Mouse (Mus musculus) adrenal gland, postnatal 14 days (tissue): ENCODE measurements around the gene Slc2a5. TPM values are rescaled to one million over a fixed set of nuclear protein-coding genes. Genes with fewer than 3 reads are reported as not detected.
A peak's percentile ranks its signal among the peaks of the same experiment; 100 is the strongest.

Source experiments
- DNase-seq: peaks from one replicate; pipeline ENCODE4 v3.0.0; 2021; ENCODE audit warnings: mixed read lengths
- long read RNA-seq, 2 experiments: library from polyadenylated mRNA; stranded (forward); transcript quantifications; one replicate each; pipeline ENCODE4 v2.0.0; 2021
- total RNA-seq: library from RNA; stranded (reverse); gene quantifications from 2 replicates; pipeline ENCODE4 v1.2.3, GENCODE M21; 2021

The Slc2a5 gene
- total RNA-seq, result 0.30 and 0.48 TPM in 2 replicates
- long read RNA-seq, experiment 1, result 0 reads
- long read RNA-seq, experiment 2, result 0 reads

DNA sequence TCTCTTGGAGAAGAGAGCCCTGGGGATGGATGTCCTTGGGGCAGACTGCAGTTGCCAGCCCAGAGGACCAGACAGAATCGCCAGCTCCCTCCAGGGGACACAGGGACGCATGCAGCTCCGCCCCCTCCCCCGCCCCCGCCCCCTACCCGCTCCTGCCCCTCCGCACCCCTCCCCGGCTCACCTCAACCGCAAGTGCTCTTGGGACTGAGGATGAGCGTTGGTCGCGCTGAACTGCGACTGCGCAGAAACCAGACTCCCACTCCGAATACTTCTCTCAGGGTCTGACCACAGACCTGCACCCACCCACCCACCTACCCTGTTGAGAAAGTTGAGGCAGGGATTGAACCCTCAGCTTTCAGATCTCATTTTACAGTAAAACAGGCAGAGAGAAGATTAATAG is at the start of gene Slc2a5:
TSS of gene Slc2a5 (plus strand) at position 229 of the 400 bp plus-strand sequence.
- DNase-seq, result peak; percentile 28

DNA sequence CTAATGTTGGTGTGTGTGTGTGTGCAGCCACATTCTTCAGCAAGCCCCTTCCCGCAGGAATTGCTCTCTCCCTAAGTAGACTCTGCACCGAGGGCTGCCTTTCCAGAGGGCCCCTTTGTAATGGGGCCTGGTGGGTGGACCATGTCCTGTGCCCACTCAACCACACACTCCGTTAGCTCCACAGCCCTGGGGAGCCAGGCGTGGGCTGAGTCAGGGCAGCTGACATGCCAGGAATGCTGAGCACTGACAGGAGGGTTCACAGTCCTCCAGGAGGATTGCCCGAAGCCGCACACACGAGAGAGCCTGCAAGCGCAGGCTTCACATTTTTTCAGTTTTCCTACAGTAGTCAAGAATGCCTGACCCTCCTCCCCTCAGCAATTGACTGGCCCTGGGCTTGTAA is 48.9 kb upstream of the Slc2a5 start:
- DNase-seq, result no peak

DNA sequence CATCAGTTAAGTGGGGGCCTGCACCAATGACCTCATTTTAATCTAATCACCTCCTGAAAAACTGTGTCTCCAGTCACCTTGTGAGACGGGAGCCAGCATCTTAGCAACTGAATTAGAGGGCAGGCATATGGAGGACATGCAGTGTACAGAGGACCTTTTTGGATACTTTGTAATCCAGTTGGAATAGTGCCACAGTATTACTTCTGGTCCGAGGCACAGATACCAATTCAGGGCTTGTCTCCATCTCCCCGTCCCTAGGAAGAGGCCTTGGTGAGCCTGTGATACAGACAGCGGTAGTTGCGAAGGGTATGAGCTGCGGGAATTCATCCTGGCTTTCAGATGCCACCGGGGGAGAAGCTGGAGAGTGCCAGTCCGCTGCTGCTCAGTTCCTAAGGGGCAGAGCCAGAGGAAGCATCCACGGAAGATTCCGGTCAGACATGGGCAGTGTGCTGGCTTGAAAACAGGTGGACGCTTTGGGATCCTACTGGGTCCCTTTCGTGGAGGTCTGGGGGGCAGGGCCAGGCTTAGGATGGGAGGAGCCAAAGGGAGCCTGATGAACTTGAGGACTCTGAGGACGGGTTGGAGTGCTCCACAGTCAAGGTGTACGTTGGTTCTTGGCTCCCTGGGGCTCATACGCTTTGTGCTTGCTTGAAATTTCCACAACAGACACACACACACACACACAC is 46.5 kb upstream of the Slc2a5 start:
- DNase-seq, result no peak

DNA sequence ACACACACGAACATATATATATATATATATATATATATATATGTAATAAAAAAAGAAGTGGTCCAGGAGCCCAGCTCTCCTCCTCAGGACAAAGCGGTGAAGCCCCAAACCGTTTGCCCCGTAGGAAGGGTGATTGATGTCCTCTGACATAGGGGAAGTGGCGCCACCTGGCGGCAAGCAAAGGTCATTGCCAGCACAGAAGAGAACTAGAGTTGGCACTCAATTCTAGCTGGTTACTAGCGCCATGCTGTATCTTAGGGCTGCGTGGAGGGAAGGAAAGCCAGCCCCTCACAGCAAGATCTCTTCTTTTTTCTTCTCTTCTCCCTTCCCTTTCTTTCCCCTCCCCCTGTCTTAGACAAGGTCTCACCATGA is 46.0 kb upstream of the Slc2a5 start:
- DNase-seq, result peak; percentile 81

DNA sequence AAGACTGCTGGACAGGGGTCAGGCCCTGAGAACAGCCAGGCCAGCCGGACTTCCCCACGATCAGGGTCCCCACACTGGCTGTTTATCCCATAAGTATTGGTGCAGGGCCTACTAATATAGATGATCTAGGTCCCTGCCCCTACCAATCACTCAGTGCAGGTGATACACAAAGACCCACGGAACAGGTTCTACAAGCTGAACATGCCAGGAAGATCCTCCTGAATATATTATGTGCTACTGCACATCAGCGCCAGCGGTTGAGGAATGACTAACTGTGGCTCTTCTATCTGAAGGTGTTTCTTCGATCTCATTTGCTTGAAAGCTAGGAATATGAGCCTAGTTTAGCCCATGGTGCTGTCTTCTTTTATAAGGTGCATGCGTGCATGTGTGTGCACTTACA is 43.7 kb upstream of the Slc2a5 start:
- DNase-seq, result no peak

DNA sequence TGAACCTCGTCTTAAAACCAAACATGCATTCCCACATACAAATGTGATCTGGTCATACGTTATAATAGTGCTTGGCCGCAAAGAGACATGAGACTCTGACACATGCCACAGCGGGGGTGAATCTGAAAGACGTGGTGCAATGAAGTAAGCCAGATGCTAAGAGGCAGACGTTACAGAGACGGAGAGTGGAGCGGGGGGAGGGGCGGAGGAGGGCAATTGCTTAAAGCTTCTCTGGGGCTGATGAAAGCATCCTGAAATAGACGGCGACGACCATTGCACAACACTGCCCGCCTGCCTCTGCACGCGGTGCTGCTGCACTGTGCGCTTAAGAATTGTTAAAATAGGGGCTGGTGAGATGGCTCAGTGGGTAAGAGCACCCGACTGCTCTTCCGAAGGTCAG is 42.9 kb upstream of the Slc2a5 start:
- DNase-seq, result peak; percentile 44

DNA sequence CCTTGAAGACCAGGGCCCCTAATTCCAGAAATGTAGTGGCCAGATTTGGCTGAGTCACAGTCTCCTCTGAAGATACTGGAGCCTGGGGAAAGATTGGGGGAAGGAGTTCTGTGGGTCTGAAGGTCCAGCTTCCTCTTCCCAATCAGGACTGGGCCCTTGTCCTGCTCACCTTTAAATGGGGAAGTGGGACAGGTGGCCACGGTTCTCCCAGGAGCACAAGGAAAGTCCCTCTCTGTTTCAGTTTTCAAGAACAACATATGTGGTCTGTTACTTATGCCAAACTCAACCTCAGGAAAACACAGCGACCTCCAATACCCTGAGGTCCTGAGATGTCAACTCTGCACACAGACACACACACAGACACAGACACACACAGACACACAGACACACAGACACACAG is 40.4 kb upstream of the Slc2a5 start:
- DNase-seq, result no peak

DNA sequence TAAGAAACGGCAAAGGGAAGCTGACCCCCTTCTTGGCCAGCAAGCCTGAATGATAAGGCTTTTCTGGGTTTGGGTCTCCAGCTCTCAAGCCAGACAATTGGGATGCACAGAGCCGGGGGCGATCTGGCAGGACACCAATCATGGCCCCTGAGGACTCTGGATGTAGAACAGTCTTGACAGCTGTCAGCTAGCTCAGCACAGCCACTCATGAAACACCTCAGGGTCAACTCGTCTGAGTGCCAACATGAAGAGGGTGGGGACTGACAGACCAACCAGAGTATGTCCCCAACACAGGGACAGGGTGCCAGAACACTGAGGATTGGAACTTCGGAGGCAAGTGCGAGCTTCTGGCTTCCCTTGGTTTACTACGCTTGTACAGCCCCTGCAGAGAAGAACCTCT is 39.8 kb upstream of the Slc2a5 start:
- DNase-seq, result no peak

DNA sequence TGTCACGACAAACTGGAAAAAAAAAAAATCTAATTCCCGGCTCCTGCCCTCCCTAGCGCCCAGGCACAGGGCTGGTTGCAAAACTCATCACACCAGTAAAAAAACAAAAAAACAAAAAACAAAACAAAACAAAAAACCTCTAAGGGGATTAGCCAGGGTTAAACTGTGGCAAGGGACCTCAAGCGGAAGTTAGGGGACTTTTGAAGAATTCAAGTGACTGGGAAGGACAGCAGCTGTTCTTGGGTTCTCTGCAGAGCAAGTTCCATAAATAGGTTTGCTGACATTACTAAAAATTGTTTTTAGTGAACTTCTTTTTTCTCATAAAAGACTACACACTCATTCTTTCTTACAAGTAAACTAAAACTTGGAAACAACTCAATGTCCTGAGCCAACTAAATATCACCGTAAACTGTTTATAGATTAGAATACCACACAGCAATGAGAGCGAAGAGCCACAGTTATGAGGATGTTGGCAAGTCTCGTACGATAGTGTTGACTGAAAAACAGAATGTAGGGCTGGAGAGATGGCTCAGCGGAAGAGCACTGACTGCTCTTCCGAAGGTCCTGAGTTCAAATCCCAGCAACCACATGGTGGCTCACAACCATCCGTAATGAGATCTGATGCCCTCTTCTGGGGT is 38.6 kb upstream of the Slc2a5 start:
- DNase-seq, result no peak

DNA sequence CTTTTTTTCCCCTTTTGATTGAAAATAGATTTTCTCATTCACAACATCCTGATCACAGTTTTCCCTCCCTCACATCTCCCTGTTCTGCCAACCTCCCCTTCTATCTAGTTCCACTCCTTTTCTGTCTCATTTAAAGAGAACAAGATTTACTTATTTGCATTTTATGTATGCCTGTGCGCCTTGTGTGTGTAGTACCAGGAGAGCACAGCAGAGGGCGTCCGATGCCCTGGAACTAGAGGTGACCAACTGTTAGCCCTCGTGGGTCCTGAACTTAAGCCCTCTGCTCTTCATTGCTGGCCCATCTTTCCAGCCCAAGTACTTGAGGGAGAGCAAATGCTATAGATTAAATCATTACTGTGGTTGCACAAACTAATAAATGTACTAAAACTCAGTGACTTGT is 33.7 kb upstream of the Slc2a5 start:
- DNase-seq, result no peak

DNA sequence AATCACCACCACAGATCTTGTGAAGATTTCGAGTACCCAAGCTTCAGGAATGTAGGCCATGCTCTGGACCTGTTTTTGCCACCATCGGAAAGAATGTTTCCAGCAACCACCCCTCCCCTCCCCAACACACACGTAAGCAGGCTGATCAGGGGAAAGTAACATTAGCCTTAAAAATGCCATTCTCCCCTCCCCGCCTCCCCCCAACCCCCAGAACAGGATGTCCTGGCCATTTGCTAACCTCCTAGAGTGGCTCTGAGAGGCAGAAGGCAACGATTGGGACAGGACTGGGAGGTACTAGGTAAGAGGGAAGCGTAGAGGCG is 32.3 kb upstream of the Slc2a5 start:
- no peak for DNase-seq

DNA sequence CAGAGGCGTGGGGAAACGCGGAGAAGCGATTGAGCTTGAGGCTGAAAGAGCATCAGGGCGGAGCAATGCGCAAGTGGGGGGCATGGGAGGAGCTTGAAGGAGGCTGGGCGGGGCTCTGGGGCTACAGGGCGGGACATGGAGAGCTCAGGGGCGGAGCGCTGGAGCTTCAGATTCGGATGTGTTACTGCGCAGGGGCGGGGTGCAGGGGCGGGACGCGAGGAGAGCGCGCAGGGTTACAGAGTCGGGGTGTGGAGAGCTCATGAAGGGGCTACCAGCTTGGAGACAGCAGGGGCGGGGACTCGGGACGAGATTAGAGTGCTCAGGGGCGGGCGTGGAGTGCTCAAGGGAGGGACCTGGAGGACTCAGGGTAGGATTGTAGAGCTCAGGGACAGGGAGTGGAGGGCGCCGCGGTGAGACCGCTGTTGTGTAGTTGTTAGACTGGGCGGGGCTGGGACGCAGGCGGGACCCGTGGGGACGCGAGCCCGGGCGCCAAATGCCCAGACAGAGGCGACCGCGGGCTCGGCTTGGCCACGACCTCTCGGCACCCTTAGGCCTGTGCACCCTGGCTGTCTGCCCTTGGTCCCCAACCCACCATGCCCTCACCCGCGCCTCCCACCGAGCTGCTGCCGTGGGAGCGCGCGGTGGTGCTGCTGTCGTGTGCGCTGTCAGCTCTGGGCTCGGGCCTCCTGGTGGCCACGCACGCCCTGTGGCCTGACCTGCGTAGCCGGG is 31.8 kb upstream of the Slc2a5 start, which contains the start of gene Gpr157:
TSS of gene Gpr157 (plus strand) at position 205 of the 729 bp plus-strand sequence.
- peak; percentile 96 for DNase-seq

DNA sequence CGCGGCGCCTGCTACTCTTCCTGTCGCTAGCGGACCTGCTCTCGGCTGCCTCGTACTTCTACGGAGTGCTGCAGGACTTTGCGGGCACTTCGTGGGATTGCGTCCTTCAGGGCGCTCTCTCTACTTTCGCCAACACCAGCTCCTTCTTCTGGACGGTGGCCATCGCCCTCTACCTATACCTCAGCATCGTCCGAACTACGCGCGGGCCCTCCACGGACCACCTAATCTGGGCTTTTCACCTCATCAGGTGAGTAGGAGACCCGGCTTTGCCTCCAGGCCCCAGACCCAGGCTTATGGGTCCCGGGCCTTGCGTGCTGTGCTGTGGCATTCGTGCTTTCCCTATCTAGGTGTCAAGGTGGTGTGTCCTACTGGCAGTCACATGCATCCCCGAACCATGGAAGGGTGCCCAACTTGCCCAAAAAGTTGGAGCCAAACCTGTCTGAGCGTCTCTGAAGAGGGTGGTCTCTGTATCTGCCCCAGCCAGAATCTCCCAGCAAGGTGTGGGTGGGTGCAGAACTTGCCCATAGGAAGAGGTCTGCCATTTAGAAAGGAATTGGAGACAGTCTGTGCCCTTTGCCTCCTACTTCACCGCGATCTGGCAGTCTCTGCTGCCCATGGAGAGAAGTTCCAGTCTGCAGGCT is 31.1 kb upstream of the Slc2a5 start:
- no peak for DNase-seq

DNA sequence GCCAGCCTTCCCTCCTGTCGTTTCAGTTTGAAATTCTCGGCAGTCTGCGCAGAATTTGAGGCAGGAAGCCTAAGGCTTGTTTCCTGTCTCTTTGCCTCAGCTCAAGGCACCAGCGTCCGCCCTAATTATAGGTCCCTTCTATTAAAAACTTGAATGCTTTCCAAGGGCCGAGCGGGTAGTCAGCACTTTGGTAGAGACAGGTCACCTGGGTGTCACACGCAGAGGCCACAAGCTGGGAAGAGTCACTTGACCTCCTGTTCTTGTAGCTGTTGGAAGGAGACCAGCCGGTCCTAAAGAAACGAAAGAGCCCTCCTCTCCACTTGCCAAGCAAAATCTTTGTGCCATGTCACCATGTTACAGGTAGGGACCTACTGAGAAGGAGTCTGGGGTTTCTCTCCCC is 30.0 kb upstream of the Slc2a5 start:
- no peak for DNase-seq

DNA sequence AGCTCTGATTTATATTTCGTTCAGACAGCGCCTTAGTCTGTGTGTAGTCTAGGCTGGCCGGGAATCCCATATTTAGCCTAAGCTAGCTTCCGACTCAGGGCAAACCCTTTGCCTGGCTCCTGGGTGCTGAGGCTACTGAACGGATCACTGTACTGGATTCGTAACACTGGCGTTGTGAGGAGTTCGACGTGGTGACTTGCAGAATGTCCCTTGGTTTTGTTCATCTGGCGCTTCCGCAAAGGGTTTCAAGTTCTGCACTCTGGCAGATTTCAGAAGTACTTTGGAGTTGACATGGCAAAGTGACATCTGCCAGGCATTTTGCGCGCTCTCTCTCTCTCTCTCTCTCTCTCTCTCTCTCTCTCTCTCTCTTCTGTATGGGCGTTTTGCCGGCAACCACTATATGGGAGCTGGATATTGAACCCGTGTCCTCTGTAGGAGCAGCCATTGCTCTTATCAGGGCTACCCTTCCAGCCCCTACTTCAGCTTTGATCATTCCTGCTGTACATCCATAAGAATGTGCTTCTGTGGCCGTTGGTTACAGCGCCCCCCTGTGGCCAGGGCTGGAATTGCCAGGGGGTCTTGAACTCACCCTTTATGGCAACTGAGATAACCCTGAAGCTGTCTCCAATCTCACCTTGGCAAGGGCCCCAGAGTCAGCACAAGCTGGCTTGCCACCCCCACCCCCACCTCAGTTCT is 27.0 kb upstream of the Slc2a5 start:
- DNase-seq, result peak; percentile 78

DNA sequence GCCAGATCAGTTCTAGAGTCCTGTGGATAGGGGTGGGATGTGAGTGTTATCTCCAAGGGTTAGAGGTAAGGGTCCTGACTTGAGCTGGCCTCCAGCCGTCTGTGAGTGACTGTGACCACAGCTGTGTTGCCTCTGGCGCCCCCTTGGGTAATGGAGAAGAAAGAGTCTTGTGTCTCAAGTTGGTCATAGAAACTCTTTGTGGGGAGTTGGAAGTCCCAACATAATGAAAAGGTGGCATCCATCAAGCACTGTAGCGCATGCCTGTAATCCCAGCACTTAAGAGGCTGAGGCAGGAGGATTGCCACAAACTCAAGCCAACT is 26.5 kb upstream of the Slc2a5 start:
- DNase-seq, result no peak

DNA sequence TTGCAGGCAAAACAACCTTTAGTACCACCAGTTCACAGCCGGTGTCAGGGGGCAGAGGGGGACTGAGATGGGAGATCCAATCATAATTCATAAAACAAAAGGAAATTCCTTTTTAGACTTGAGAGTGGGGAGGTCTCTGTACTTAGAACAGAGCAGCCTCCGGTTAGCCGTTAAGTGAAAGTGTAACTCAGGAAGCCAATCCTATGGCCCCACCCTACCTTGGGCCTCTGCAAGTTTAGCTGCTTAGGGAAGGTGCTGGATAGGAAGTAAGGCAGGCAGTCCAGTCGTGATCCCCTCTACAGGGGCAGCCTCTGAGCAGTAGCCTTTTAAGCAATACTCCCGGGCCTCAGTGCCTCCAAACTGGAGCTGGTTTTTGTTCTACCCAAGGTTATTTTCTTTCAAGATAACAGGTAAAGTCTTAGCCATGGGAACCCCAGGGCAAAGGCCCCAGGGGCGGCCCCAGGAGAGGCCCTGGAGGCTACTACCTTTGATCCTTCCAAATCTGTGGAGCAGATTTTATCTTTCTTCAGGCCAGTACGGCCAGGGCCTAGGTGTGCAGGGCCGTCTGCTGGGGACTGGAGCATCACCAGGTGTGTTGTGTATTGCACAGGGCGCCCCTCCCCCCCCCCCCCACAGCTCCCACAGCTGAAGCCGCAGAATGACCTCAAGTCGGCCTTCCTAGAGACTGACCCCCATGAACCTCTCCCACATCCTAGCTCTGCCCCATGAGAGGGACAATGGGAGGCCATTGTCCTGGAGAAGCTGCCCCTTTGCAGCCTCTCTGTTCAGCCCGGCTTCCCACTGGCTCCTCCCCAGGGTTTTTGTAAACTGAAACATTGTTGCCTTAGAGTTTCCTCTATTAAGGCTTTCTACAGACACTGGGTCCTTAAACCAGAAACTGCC is 25.3 kb upstream of the Slc2a5 start:
- DNase-seq, result no peak

DNA sequence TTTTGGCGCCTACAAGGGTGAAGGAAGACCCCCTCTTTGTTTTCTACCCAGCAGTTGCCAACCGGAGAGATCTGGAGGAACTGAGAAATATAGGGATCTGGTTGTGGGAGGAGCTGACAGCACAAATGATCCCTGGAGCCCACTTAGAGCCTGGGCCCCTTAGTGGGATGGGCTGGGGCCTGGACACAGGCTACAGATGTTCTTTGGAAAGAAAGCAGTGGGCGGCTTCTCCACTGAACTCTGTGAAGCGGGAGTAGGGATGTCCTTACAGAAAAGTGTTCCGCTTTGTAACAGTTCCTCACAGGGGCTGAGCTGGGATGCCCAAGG is 24.7 kb upstream of the Slc2a5 start:
- no peak for DNase-seq

DNA sequence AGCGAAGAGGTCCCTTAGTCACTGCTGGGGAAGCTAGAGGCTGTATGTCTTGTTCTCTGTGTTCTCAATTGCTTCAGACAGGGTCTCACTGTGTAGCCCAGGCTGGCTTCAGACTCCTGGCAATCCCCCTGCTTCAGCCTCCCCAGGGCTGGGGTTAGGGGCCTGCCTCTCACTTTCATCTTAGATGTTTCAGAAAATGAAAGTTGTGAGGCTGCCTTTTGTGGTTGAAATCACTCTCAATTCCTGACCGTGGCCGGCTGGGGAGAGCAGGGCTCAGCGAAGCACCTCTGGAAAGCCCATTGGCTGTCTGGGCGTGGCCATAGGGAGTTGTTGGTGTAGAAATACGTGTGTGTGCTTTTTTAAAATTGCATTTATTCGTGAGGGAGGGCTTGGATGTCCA is 22.8 kb upstream of the Slc2a5 start:
- no peak for DNase-seq

DNA sequence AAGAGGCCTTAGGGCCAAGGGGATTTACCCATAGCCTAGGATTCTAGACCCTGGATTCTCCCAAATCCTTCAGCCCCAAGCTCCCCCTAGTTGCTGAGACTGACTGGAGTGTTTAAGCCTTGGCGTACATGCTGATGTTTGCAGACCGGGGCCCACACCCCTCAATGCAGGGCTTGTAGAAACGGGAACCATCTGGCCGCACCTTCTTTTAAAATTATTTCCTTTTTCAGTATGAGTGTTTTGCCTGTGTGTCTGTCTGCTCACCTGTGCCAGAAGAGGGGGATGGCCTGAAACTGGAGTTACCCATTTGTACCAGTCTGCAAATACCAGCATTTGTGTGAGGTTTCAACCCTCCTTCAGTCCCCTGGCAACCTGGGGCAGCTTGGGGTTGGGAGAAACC is 21.2 kb upstream of the Slc2a5 start:
- no peak for DNase-seq

DNA sequence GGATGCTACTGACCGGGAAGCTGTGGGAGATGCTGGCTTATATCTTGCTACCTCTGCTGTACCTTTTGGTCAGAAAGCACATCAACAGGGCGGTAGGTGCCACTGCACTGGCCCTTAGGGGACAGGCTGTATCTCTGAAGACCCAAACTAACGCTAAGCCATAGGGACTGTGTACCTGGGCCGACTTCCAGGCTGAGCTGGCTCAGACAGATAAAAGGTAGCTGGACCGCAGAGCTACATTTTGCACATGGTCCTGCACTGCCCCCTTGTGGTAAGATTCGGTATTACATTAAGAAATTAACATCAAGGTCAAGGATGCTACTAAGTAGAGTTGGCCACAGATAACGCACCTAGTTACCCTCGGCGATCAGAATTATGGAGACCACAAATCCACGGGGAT is 20.2 kb upstream of the Slc2a5 start:
- DNase-seq, result peak; percentile 74

DNA sequence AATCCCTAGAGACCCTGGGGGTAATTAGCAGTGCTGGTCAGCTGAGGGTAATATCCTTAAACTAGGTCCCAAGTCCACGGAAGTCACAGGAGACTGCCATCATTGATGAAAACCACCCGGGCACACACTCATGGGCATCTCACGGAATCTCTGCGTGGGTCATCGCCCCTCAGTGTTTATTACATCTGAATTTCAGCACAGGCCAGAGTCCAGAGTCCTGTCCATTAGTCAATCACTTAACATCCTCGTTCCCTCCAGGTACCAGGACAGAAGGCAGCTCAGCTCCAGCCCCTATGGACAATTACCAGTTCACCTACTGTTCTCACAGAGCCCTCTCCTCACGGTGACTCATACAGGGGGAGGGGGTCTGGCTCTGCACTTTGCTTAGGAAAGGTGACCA is 16.3 kb upstream of the Slc2a5 start:
- no peak for DNase-seq
